Mouse (Mus musculus) lung, postnatal 0 days (tissue): ENCODE measurements around the gene Klhdc8b.

Experiments used
- CTCF ChIP-seq: IDR thresholded peaks from 2 replicates; pipeline ENCODE4 v1.5.1; 2016; ENCODE audit warnings: antibody characterized with exemption, mild to moderate bottlenecking
- EP300 ChIP-seq: IDR thresholded peaks from 2 replicates; pipeline ENCODE4 v1.6.1; 2016; ENCODE audit warnings: antibody characterized with exemption, mild to moderate bottlenecking, control low read depth

DNA sequence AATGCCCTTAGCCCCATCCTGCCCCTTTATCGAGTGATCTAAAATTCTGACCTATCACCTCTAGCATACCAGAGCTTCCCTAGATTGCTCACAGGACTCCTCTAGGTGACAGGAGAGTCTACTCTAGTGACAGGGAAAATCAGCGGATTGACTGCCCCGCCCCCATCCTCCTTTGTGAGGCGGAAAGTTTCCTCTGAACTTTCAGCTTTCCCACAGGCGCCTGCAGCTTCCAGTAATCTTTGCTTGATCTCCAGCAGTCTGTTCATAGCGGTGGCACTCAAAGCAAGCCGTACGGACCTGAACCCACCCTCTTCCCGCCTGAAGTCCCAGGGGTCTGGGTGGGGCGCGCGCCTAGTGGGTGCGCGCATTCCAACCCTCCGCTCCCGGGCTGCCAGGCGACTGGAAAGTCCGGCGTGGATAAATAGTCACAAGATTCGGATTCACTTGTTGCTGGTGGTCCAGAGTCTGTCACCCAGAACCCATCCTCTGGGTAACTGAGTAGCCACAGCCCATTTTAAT lies 17.3 kb upstream of the Klhdc8b start:
- peak; percentile 19 for TF ChIP-seq EP300
- peak; percentile 11 for TF ChIP-seq CTCF
